Mouse (Mus musculus) kidney, embryonic 16.5 days (tissue): ENCODE measurements around the gene Ccn1. TPM values are rescaled to one million over a fixed set of nuclear protein-coding genes. Genes with fewer than 3 reads are reported as not detected.
A peak's percentile ranks its signal among the peaks of the same experiment; 100 is the strongest.

Experiments
- ATAC-seq: fragments of 200-750 bp; cut with Nextera tagmentation; 2 replicates; pipeline ENCODE4 v1.8.0; 2017; ENCODE audit warnings: moderate TSS enrichment; ENCODE audit not compliant: low FRiP score, low TSS enrichment
- H3K27ac ChIP-seq: fragments of 300-500 bp; sonication (generic); 2 replicates; pipeline ENCODE4 v1.5.1; 2014; ENCODE audit warnings: low read length
- H3K27me3 ChIP-seq: fragments of 300-500 bp; sonication (generic); 2 replicates; pipeline ENCODE4 v1.6.1; 2014; ENCODE audit warnings: low read length, control low read depth, mixed read lengths; ENCODE audit not compliant: insufficient read depth
- H3K36me3 ChIP-seq: fragments of 300-500 bp; sonication (generic); 2 replicates; pipeline ENCODE4 v1.6.1; 2014; ENCODE audit warnings: low read length, control low read depth, mixed read lengths; ENCODE audit not compliant: insufficient read depth
- H3K4me1 ChIP-seq: fragments of 300-500 bp; sonication (generic); 2 replicates; pipeline ENCODE4 v1.6.1; 2014; ENCODE audit warnings: low read length, control low read depth, mixed read lengths; ENCODE audit not compliant: insufficient read depth
- H3K4me2 ChIP-seq: fragments of 300-500 bp; sonication (generic); replicated peaks from 2 replicates; pipeline ENCODE4 v1.6.1; 2014; ENCODE audit warnings: low read depth, low read length
- H3K4me3 ChIP-seq: fragments of 300-500 bp; sonication (generic); 2 replicates; pipeline ENCODE4 v1.5.1; 2014; ENCODE audit warnings: mild to moderate bottlenecking, low read length
- H3K9ac ChIP-seq: fragments of 300-500 bp; sonication (generic); replicated peaks from 2 replicates; pipeline ENCODE4 v1.6.1; 2014; ENCODE audit warnings: low read length
- H3K9me3 ChIP-seq: fragments of 300-500 bp; sonication (generic); 2 replicates; pipeline ENCODE4 v1.6.1; 2016; ENCODE audit warnings: low read length, control low read depth
- WGBS: fragments of 180-500 bp; shearing (Covaris S2); extraction: QIAGEN DNeasy Blood & Tissue Kit; methylation state at CpG from one replicate; pipeline ENCODE4 v1.1.7; 2014; 5-methylcytosine and 5-hydroxymethylcytosine counted together
- polyA plus RNA-seq: library from polyadenylated mRNA; unstranded; fragments of >200 nt; fragmentation: Nextera tagmentation; extraction: Ambion mirVana; gene quantifications from 2 replicates; pipeline ENCODE4 v1.2.1, GENCODE M21; 2015

Gene Ccn1
- polyA plus RNA-seq, 1 experiment from 2014 or later: 81.5 TPM

DNA sequence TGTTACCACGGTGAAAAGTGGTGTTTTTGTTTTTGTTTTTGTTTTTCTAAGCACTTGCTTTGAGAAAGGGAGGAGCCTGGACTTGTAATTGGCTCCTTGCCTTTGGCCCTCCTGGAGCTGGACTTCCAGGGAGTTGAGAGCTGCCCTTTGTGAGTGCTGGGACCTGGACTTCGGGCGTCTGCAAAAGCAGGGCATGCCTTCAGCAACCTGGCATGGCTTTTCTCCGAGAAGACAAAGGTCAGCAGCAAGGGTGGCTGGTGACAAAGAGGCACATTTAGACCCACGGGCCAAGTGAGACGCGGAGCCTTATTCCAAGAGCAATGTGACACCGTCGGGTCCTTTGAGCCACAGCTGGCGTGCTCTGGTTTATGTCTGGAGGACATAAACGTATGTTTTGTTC lies 6.9 kb downstream of the Ccn1 start:
- ATAC-seq: no peak
- H3K4me3 ChIP-seq: no peak overlapping the region
- no peak overlapping the region for H3K27ac ChIP-seq
- no peak overlapping the region for H3K9ac ChIP-seq
- H3K4me2 ChIP-seq: no peak overlapping the region
- peaks cover 10% of the 10 kb centered on the region; the same call in 1 of the 2 replicates for H3K36me3 ChIP-seq
- no peaks in the 10 kb centered on the region for H3K27me3 ChIP-seq
- WGBS: 31% methylated on average over 11 of the region's 11 CpGs
- H3K9me3 ChIP-seq: no peaks in the 10 kb centered on the region
- peaks cover 21% of the 10 kb centered on the region for H3K4me1 ChIP-seq

DNA sequence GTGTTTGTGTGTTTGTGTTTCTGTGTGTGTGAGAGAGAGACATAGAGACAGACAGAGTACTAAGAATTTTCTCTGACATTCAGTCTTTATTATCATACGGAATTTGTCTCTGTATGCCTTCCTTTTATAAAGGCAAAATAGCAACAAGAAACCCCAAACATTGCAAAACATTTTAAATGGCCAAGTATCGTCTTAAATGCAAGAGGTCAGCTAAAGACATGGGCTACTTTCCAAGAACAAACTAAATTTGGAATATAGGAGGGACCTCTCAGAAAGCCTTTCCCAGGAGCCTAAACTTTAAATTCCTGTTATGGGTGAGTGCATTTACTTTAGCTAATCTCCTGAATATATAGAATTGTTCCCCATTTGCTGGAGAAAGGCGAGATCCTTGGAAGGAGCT lies 7.9 kb downstream of the Ccn1 start:
- no peak overlapping the region for H3K9ac ChIP-seq
- 0 out of 2 replicates have a peak overlapping the region, but pooled peaks have one; percentile 20 for H3K27ac ChIP-seq
- H3K27me3 ChIP-seq: no peaks in the 10 kb centered on the region
- no peak overlapping the region for H3K4me3 ChIP-seq
- peaks cover 15% of the 10 kb centered on the region for H3K4me1 ChIP-seq
- ATAC-seq: no peak
- no peaks in the 10 kb centered on the region for H3K9me3 ChIP-seq
- 0 out of 2 replicates have a peak, but pooled peaks cover under 1% of the 10 kb centered on the region for H3K36me3 ChIP-seq
- H3K4me2 ChIP-seq: no peak overlapping the region
- WGBS: 51% methylated on average over 3 of the region's 3 CpGs

GRCm38 (mm10) chr3:145641036-145641685 lies 8.6 kb downstream of the Ccn1 start:
- no peaks in the 10 kb centered on the region for H3K27me3 ChIP-seq
- ATAC-seq: no peak
- H3K9me3 ChIP-seq: no peaks in the 10 kb centered on the region
- H3K27ac ChIP-seq: no peak overlapping the region
- no peaks in the 10 kb centered on the region for H3K36me3 ChIP-seq
- peaks cover 15% of the 10 kb centered on the region for H3K4me1 ChIP-seq
- H3K4me3 ChIP-seq: no peak overlapping the region
- 83% methylated on average over 5 of the region's 5 CpGs for WGBS
- no peak overlapping the region for H3K4me2 ChIP-seq
- no peak overlapping the region for H3K9ac ChIP-seq

GRCm38 (mm10) chr3:145640583-145640982 lies 9.2 kb downstream of the Ccn1 start:
- Histone ChIP-seq H3K4me1 (peaks cover 15% of the 10 kb centered on the region), H3K9me3 (no peaks in the 10 kb centered on the region), H3K27ac (no peak overlapping the region), H3K27me3 (no peaks in the 10 kb centered on the region), H3K9ac (no peak overlapping the region), H3K4me2 (no peak overlapping the region), H3K4me3 (no peak overlapping the region), H3K36me3 (no peaks in the 10 kb centered on the region)
- 45% methylated on average over 4 of the region's 4 CpGs for WGBS
- ATAC-seq: no peak

GRCm38 (mm10) chr3:145640170-145640569 lies 9.6 kb downstream of the Ccn1 start:
- ATAC-seq: no peak
- Histone ChIP-seq H3K27me3 (no peaks in the 10 kb centered on the region), H3K36me3 (no peaks in the 10 kb centered on the region), H3K27ac (no peak overlapping the region), H3K4me2 (no peak overlapping the region), H3K9me3 (no peaks in the 10 kb centered on the region), H3K4me3 (no peak overlapping the region), H3K9ac (no peak overlapping the region), H3K4me1 (peaks cover 17% of the 10 kb centered on the region)
- 86% methylated on average over 4 of the region's 4 CpGs for WGBS

GRCm38 (mm10) chr3:145634002-145634710 lies 15.6 kb downstream of the Ccn1 start:
- Histone ChIP-seq H3K9me3 (no peaks in the 10 kb centered on the region), H3K9ac (no peak overlapping the region), H3K4me2 (0 out of 2 replicates have a peak overlapping the region, but pooled peaks have one; percentile 7), H3K4me3 (no peak overlapping the region), H3K27me3 (no peaks in the 10 kb centered on the region), H3K36me3 (no peaks in the 10 kb centered on the region), H3K27ac (peak overlapping the region; percentile 83), H3K4me1 (peaks cover 26% of the 10 kb centered on the region)
- ATAC-seq: peak; percentile 88
- 62% methylated on average over 14 of the region's 14 CpGs for WGBS

DNA sequence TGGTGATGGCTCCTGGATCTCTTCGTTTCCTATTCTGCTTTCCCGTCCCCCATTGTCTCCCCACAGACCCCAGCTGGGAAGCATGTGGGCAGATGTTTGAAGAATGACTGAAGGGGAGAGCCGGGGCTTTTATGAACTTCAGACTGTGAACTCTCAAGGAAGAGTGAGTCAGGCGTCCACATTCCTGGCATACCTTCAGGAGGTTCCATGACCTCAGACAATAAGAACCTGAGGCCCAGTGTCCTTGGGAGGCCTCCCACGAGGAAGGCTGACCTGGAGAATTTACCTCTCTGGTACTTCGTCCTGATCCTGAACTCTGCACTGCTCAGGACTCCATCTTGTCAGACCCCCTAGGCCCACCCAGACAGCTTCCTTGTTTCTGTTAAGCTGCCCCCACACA lies 16.9 kb downstream of the Ccn1 start:
- Histone ChIP-seq H3K4me3 (no peak overlapping the region), H3K9me3 (no peaks in the 10 kb centered on the region), H3K4me1 (peaks cover 26% of the 10 kb centered on the region), H3K27ac (peak overlapping the region; percentile 80), H3K4me2 (no peak overlapping the region), H3K9ac (no peak overlapping the region), H3K36me3 (no peaks in the 10 kb centered on the region), H3K27me3 (no peaks in the 10 kb centered on the region)
- peak; percentile 60 for ATAC-seq
- 18% methylated on average over 6 of the region's 6 CpGs for whole genome bisulfite sequencing

DNA sequence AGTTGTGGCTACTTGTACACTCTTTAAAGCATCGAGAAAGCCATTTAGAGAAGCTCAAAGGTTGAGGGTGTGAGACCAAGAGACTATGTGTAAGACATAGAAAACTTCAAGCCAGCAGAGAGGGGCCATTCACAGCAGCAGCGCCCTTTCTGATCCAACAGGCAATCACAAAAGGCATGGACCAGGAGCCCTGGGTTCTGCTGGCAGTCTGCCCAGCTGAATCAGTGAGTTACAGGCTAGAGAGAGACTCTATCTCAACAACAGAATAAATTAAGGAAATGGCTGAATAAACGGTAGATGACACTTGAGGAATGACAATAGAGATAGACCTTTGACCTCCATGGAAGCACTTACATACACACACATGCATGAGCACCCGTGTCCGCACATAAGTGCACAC lies 21.1 kb downstream of the Ccn1 start:
- Histone ChIP-seq H3K4me3 (no peak overlapping the region), H3K27ac (no peak overlapping the region)
- 70% methylated on average over 5 of the region's 5 CpGs for WGBS

GRCm38 (mm10) chr3:145627830-145628229 lies 22.0 kb downstream of the Ccn1 start:
- H3K36me3 ChIP-seq: no peaks in the 10 kb centered on the region
- H3K9ac ChIP-seq: no peak overlapping the region
- ATAC-seq: no peak
- no peaks in the 10 kb centered on the region for H3K9me3 ChIP-seq
- no peak overlapping the region for H3K4me3 ChIP-seq
- H3K27ac ChIP-seq: no peak overlapping the region
- peaks cover 5% of the 10 kb centered on the region for H3K4me1 ChIP-seq
- H3K4me2 ChIP-seq: no peak overlapping the region
- whole genome bisulfite sequencing: 83% methylated on average over 3 of the region's 3 CpGs
- no peaks in the 10 kb centered on the region for H3K27me3 ChIP-seq

More for the DNA sequence above, 21.1 kb downstream of the Ccn1 start:
- H3K9ac ChIP-seq: no peak overlapping the region
- H3K9me3 ChIP-seq: no peaks in the 10 kb centered on the region
- no peaks in the 10 kb centered on the region for H3K36me3 ChIP-seq
- ATAC-seq: no peak
- H3K27me3 ChIP-seq: no peaks in the 10 kb centered on the region
- H3K4me1 ChIP-seq: peaks cover 11% of the 10 kb centered on the region
- no peak overlapping the region for H3K4me2 ChIP-seq

DNA sequence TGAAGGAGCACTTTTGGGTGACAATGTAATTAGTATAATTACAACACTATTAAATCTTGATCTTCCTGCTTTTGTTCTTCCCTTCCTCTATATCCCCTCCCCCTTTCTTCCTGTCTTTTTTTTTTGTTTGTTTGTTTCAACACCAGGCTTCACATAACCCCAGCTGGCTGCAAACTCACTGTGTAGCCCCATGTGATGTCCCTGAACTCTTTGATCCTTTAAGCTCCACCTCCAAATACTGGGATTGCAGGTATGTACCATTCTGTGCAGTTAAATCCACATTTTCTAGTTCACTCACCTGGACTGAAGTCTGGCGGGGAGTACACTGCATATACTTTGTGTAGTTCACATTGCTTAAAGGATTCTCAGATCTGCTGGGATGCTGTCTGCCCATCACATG lies 23.7 kb downstream of the Ccn1 start:
- Histone ChIP-seq H3K4me3 (no peak overlapping the region), H3K9ac (no peak overlapping the region), H3K36me3 (no peaks in the 10 kb centered on the region), H3K4me1 (no peaks in the 10 kb centered on the region), H3K27ac (no peak overlapping the region), H3K9me3 (no peaks in the 10 kb centered on the region), H3K27me3 (no peaks in the 10 kb centered on the region), H3K4me2 (no peak overlapping the region)
- WGBS: 98% methylated on average over 1 of the region's 1 CpGs
- ATAC-seq: no peak
